Mouse (Mus musculus): ENCODE measurements at regions not wholly inside any gene's neighbourhood (a gene's known extent, or its start where the extent isn't known, plus 50 kb on each side); places are given as distances from the start of the nearest gene placed in this dataset.

DNA sequence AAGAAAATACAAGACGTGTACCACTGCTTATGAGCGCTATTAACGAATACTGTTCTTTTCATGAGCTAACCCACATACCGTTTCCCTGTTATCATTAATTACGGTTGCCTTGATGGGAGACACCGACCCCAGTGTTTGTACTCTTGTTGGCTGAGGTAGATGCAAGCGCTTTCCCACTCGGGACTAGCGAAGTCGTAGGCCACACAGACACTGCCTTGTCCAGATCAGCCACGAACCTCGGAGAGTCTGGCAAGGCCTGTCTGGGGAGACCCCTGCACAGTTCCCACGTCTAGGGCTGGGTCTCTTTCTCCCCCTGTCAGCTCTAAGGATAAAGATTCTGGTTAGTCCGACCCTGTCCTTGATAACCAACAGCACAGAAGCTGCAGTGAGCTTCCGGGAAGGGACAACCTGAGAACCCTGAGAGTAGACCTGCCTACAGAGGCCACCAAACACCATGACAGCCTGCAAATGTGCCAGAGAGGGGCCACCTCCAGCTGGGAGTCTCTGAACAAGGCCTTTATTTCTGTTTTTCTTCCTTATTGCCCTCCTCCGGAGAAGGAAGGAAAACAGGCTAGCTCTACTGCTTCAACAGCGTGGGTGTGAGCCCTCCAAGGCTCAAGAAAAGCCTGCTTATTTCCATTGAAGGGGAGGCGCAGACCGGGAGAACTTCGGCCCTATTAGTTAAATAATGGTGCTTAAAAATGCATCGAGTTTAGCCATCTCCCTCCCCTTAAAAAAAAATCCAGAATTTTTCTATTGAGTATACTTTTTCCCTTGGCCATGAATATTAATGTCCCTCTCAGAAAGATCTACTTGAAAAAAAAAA, 209.8 kb downstream of the Gm26897 start:
- in situ Hi-C loops (cut with MboI, MseI): no loop called here

- in situ Hi-C loops (cut with MboI, MseI): no loop called here
These were observed 210.7 kb downstream of the Gm26897 start for GRCm38 (mm10) chr5:111944273-111944971.

GRCm38 (mm10) chr5:111944972-111945285, 211.2 kb downstream of the Gm26897 start:
- in situ Hi-C loops (cut with MboI, MseI): no loop called here

GRCm38 (mm10) chr5:111946281-111946680, 212.6 kb downstream of the Gm26897 start:
- in situ Hi-C loops (cut with MboI, MseI): no loop called here

- in situ Hi-C loops (cut with MboI, MseI): no loop called here
These were observed 224.0 kb downstream of the Gm26897 start for GRCm38 (mm10) chr5:111957698-111958097.

DNA sequence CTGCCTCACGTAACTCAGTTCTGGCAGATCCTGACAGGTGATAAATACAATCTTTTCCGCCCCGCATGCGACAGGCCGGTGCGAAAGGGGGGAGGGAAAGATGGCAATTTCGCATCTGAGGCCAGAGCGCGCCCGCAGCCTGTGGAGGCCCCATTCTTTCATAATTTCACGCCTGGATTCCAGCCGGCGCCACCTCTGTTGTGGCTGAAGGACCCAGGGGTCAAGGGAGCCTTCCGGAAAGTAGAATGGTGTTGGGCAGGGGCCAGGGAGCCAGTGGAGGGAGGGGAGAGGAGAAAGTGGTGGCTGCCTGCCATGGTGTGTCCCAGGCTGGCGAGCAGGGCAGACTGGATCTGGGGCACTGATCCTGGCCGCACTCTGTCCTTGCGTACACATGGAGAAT, 224.5 kb downstream of the Gm26897 start:
- in situ Hi-C loops (cut with MboI, MseI): no loop called here

DNA sequence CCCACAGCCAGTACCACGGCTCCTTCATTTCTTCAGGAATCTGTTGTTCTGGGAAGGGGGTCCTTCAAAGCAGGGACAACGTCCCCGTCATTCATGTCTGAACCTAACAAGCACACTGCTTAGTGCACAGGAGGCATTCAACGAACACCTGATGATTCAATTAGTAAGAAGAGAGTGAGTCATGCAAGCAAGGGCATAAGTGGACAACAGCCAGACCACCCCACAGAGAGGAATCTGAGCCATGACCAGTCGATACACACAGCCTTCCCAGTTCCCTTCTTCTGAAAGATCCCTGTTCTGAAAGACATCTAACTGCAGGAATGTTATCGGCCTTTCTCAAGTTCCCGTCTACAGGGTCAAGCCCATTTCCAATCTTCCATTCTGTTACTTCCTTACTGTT, 231.6 kb downstream of the Gm26897 start:
- in situ Hi-C loops (cut with MboI, MseI): no loop called here

GRCm38 (mm10) chr5:111968121-111968520, 234.4 kb downstream of the Gm26897 start:
- in situ Hi-C loops (cut with MboI, MseI): no loop called here

DNA sequence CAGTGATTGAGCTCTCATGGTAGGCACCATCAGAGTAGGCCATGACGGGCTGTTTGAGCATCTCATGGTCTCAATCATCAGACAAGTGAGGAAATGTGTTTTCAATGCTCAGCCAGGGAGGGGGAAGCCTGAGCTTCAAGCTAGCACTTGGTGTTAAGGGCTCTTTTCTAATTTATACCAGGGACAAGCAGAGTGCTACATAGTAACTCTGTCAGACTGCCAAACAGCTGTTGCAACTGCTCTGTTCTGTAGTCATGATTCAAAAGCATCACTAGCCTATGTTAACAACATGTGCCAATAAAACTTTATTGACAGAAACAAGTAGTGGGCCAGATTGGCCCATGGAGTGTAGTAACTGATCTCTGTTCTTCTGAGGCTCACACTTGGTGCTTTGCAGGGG, 235.0 kb downstream of the Gm26897 start:
- in situ Hi-C loops (cut with MboI, MseI): no loop called here

- in situ Hi-C loops (cut with MboI, MseI): no loop called here
These were observed 237.5 kb downstream of the Gm26897 start for GRCm38 (mm10) chr5:111971193-111971592.

- in situ Hi-C loops (cut with MboI, MseI): no loop called here
These were observed 238.2 kb downstream of the Gm26897 start for GRCm38 (mm10) chr5:111971952-111972351.

DNA sequence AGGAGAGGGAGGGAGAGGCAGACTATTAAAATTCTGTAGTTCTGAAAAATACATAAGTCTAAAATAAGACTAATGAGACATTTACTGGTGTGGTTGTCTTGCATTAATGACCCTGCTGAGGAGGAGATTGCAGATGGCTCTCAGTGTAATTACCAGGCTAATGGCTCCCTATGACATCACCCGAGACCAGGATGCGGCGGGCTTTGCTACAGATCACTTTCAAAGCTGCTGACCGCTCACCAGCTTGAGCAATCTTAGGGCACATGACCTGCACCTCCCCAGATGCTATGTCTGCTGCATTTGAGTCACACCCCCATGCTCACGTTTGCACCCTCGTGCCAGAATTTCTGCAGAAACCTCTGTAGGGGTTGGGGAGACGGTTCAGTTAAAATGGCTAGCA, 242.0 kb downstream of the Gm26897 start:
- in situ Hi-C loops (cut with MboI, MseI): no loop called here

- in situ Hi-C loops (cut with MboI, MseI): no loop called here
These were observed 245.9 kb downstream of the Gm26897 start for GRCm38 (mm10) chr5:111979601-111980000.

- in situ Hi-C loops (cut with MboI, MseI): no loop called here
These were observed 248.4 kb downstream of the Gm26897 start for GRCm38 (mm10) chr5:111982106-111982505.

DNA sequence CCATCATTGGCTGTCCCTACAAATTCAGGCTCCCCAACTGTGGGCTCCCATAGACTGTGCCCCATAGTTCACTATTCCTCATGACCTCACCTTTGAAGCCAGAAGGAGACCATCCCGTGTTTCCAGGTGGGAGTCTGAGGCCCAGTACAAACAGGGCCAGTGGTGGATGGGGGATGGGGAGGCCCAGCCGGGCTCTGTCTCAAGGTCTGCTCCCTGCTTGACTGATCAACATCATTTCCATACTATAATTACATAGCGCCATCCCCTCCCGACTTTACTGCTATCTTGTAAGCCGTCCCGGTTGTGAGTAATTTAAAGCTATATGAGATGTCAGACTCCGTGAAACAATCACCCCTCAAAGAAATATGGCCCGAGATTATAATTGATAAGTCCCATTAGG, 252.3 kb downstream of the Gm26897 start:
- in situ Hi-C loops (cut with MboI, MseI): no loop called here

DNA sequence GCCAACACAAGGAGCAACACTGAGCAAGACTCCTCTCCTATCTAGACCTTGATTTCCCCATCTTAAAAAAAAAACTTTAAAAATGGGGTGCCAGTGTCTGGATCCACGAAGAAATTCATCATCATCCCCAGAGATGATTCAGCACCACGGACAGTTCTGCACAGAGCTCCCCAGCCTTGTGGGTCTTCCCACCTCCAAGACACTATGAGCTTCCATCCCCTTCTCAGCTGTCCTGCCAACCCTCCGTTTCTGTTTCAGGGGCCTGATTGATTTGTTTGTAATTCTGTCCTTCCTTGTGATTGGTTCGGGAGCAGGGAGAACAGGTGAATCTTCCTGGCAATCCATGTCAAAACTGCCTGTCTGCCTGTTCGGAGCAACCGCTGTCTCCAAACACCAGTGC, 253.3 kb downstream of the Gm26897 start:
- in situ Hi-C loops (cut with MboI, MseI): no loop called here

DNA sequence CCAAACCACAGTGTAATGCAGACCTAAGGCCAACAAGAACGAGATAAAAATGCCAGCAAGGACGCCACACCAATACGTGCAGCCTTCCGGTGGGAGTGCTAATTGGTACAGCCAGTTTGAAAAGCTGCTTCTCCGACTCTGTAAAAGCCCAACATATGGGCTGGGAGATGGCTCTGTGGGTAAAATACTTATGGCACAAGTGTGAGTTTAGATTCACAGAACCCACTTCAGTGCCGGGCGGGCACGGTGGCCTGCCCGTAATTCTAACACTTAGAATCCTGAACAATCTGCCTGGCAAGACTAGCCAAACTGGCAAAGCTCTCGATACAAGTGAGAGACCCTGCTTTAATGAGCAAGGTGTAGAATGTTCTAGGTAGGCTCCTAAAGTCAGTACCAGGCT, 258.1 kb downstream of the Gm26897 start:
- in situ Hi-C loops (cut with MboI, MseI): no loop called here

DNA sequence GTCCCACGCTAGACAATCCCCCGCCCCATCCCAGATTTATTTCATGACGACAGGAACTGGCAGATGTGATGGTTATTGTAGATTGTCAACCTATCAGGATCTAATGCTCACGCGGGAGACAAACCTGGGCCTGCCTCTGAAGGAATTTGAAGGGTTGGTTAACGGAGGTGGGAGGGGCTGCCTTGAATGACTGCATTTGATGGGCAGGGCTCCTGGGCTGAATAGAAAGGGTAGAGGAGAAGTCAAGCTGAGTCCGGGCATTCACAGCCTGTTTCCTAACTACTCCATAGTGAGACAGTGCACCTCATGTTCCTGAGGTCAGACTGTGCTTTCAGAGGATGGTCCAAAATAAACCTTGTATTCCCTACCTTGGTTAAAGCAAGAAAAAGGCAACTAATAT, 259.1 kb downstream of the Cryba4 start:
- in situ Hi-C loops (cut with MboI, MseI): no loop called here

DNA sequence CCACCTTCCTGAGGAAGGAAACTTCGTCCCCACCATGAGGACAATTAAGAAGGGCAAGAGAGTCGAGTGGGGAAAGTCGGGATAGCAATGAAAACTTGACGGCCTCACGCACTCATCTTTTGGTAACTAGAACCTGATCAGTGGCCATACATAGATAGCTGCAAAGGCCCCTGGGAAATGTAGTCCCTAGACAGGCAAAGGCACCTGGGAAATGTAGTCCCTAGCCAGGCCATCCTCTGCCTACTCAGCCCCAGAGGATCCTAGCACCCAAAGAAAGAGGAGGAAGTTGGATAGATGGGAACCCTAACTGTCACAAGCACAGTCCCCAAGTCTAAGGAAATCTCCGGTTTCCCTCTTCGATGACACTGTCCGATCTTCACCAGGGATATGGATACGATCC, 258.4 kb downstream of the Cryba4 start:
- in situ Hi-C loops (cut with MboI, MseI): no loop called here

GRCm38 (mm10) chr5:111996806-111997205, 255.5 kb downstream of the Cryba4 start:
- in situ Hi-C loops (cut with MboI, MseI): no loop called here

DNA sequence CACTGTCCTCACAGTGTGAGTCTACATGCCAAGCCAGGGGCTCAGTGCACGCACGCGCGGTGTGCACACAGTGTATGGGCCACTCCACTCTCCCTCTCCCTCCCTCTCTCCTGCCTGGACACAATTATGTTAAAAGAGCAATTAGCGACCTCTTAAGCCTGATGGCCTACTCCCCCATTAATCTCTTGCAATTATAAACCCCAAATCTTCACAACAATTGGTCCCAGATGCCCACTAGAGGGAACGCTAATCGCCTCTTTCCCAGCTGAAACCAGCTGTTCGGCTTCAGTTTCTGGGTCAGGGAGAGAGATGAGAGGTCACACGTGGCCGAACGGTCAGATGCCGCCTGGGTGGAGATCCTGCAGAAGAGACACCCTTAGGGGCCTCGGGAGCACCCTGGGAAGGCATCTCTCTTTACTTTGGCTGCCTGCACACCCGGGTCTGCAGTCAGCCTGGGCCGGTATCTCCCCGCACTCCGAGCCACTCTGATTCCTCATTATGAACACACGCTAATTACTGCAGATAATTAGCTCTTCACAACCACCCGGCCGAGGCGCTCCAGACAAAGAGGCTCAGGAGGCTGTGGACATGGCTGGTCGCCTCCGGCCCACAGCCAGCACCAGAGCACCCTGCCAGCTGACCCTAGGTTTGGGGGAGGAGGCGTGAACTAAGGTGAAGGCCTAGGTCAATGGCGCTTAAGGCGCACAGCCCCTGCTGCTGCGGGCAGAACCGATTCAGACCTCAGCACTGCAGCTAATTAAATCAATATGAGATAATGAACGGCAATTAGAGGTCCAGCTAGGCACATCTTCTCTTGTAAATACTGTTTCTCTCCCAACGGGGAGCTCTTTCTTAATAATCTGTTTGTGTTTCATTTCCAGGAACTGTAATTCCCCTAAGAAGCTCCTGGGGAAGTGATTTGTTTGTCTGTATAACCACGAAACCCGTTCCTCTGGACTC, 250.3 kb downstream of the Cryba4 start:
- in situ Hi-C loops (cut with MboI, MseI): no loop called here

Data from regulatory T cell (primary cell).